Mouse (Mus musculus) intestine, embryonic 15.5 days (tissue): ENCODE measurements at regions not wholly inside any gene's neighbourhood (a gene's known extent, or its start where the extent isn't known, plus 50 kb on each side); places are given as distances from the start of the nearest gene placed in this dataset.

ENCODE experiments used
- ATAC-seq: fragments of 200-750 bp; cut with Nextera tagmentation; 2 replicates; pipeline ENCODE4 v1.8.0; 2017; ENCODE audit warnings: moderate TSS enrichment, moderate library complexity
- H3K27ac ChIP-seq: fragments of 300-500 bp; sonication (generic); 2 replicates; pipeline ENCODE4 v1.5.1; 2015; ENCODE audit warnings: mild to moderate bottlenecking, inconsistent platforms
- H3K27me3 ChIP-seq: fragments of 300-500 bp; sonication (generic); replicated peaks from 2 replicates; pipeline ENCODE4 v1.6.1; 2015; ENCODE audit warnings: inconsistent platforms
- H3K36me3 ChIP-seq: fragments of 300-500 bp; sonication (generic); 2 replicates; pipeline ENCODE4 v1.6.1; 2015; ENCODE audit warnings: inconsistent platforms
- H3K4me1 ChIP-seq: fragments of 300-500 bp; sonication (generic); replicated peaks from 2 replicates; pipeline ENCODE4 v1.6.1; 2015; ENCODE audit warnings: inconsistent platforms
- H3K4me2 ChIP-seq: fragments of 300-500 bp; sonication (generic); replicated peaks from 2 replicates; pipeline ENCODE4 v1.6.1; 2015; ENCODE audit warnings: mild to moderate bottlenecking, inconsistent platforms
- H3K4me3 ChIP-seq: fragments of 300-500 bp; sonication (generic); replicated peaks from 2 replicates; pipeline ENCODE4 v1.5.1; 2015; ENCODE audit warnings: inconsistent platforms
- H3K9ac ChIP-seq: fragments of 300-500 bp; sonication (generic); 2 replicates; pipeline ENCODE4 v1.6.1; 2015; ENCODE audit warnings: inconsistent platforms
- H3K9me3 ChIP-seq: fragments of 300-500 bp; sonication (generic); 2 replicates; pipeline ENCODE4 v1.6.1; 2016; ENCODE audit warnings: inconsistent platforms
- WGBS: fragments of 180-500 bp; shearing (Covaris S2); methylation state at CpG from one replicate; pipeline ENCODE4 v1.1.7; 2015; 5-methylcytosine and 5-hydroxymethylcytosine counted together

- H3K4me1 ChIP-seq: no peaks in the 10 kb centered on the region
- 70% methylated on average over 12 of the region's 12 CpGs for WGBS
- no peak for ATAC-seq
- H3K9ac ChIP-seq: no peak overlapping the region
- H3K9me3 ChIP-seq: no peaks in the 10 kb centered on the region
- no peak overlapping the region for H3K4me2 ChIP-seq
- H3K27ac ChIP-seq: no peak overlapping the region
- H3K27me3 ChIP-seq: no peaks in the 10 kb centered on the region
- no peak overlapping the region for H3K4me3 ChIP-seq
- H3K36me3 ChIP-seq: no peaks in the 10 kb centered on the region
These were observed 116.0 kb downstream of the Cavin4 start for GRCm38 (mm10) chr4:48779202-48779905.

GRCm38 (mm10) chr4:48779955-48780354 lies 116.6 kb downstream of the Cavin4 start:
- Histone ChIP-seq H3K36me3 (no peaks in the 10 kb centered on the region), H3K4me3 (no peak overlapping the region), H3K27me3 (no peaks in the 10 kb centered on the region), H3K9me3 (no peaks in the 10 kb centered on the region), H3K9ac (no peak overlapping the region), H3K4me2 (no peak overlapping the region), H3K4me1 (no peaks in the 10 kb centered on the region), H3K27ac (no peak overlapping the region)
- ATAC-seq: no peak
- WGBS: 84% methylated on average over 2 of the region's 2 CpGs

DNA sequence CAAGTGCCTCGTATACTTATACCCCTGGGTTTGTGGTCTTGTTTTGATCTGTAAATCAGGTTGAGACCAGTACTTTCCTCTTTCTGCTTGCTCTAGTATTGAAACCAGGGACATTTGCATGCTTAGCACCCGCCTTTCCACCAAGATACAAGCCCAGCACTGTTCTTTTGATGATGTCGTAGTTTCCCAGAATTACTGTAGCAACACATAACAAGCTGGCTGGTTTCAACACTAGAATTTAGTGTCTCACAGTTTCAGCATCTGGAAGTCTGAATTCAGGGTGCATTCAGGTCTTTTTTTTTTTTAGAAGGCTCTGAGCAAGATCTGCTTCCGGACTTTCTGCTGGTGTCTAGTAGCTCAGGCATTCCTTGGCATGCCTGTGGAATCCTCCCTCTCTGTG lies 117.8 kb downstream of the Cavin4 start:
- Histone ChIP-seq H3K27ac (no peak overlapping the region), H3K27me3 (no peaks in the 10 kb centered on the region), H3K4me1 (no peaks in the 10 kb centered on the region), H3K9me3 (no peaks in the 10 kb centered on the region), H3K4me3 (no peak overlapping the region), H3K36me3 (no peaks in the 10 kb centered on the region), H3K4me2 (no peak overlapping the region), H3K9ac (no peak overlapping the region)
- 71% methylated on average over 4 of the region's 4 CpGs for WGBS
- ATAC-seq: no peak

- Histone ChIP-seq H3K4me1 (no peaks in the 10 kb centered on the region), H3K9ac (no peak overlapping the region), H3K27me3 (no peaks in the 10 kb centered on the region), H3K9me3 (no peaks in the 10 kb centered on the region), H3K4me2 (no peak overlapping the region), H3K27ac (no peak overlapping the region), H3K36me3 (no peaks in the 10 kb centered on the region), H3K4me3 (no peak overlapping the region)
- ATAC-seq: no peak
- 74% methylated on average over 3 of the region's 3 CpGs for WGBS
These were observed 119.4 kb downstream of the Cavin4 start for GRCm38 (mm10) chr4:48782686-48783085.

DNA sequence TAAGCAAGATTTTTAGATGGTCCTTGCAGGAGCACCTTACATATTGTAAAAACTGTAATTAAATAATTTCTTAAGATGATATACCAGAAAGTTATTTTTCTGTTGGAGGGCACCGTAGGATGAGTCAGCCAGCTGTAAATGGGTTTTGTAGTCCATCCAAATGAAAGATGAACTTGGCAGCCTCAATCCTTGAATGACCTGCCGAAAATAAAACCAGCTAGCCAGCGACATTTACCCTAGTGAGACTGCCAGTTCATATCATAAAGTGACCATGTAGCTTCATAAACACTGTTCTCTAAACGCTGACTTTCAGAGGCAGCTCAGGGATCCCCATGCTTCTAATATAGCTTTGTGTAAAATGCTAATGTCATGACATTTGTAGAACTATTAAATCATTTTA lies 127.8 kb downstream of the Cavin4 start:
- Histone ChIP-seq H3K27me3 (no peaks in the 10 kb centered on the region), H3K4me3 (no peak overlapping the region), H3K9ac (no peak overlapping the region), H3K4me1 (no peaks in the 10 kb centered on the region), H3K36me3 (no peaks in the 10 kb centered on the region), H3K4me2 (no peak overlapping the region), H3K9me3 (no peaks in the 10 kb centered on the region), H3K27ac (no peak overlapping the region)
- WGBS: 85% methylated on average over 4 of the region's 4 CpGs
- ATAC-seq: no peak

DNA sequence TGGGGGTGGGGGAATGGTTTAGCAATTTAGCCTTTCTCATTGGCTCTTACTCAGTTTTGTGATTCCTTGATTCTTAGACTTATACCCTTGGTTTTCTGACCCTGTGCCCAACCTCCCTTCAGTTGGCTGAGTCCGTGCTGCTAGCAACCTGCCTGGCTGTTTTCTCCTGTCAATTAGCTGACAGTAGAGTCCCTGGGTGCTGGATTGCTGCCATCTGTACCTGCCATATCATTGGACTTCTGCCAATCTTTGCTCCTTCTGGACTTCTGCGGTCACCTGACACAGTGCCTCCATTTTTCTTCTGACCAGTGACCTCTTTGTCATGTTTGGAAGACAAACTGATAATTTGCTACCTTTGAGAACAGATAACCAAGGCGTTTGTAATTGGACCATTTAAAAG lies 140.5 kb downstream of the Cavin4 start:
- Histone ChIP-seq H3K27me3 (no peaks in the 10 kb centered on the region), H3K27ac (no peak overlapping the region), H3K36me3 (no peaks in the 10 kb centered on the region), H3K9ac (no peak overlapping the region), H3K4me2 (no peak overlapping the region), H3K4me1 (no peaks in the 10 kb centered on the region), H3K9me3 (no peaks in the 10 kb centered on the region), H3K4me3 (no peak overlapping the region)
- 58% methylated on average over 3 of the region's 3 CpGs for WGBS
- no peak for ATAC-seq

GRCm38 (mm10) chr4:48808571-48808970 lies 145.3 kb downstream of the Cavin4 start:
- 86% methylated on average over 4 of the region's 4 CpGs for WGBS
- Histone ChIP-seq H3K4me3 (no peak overlapping the region), H3K4me2 (no peak overlapping the region), H3K36me3 (no peaks in the 10 kb centered on the region), H3K9ac (no peak overlapping the region), H3K4me1 (no peaks in the 10 kb centered on the region), H3K27me3 (no peaks in the 10 kb centered on the region), H3K27ac (no peak overlapping the region), H3K9me3 (no peaks in the 10 kb centered on the region)
- no peak for ATAC-seq

DNA sequence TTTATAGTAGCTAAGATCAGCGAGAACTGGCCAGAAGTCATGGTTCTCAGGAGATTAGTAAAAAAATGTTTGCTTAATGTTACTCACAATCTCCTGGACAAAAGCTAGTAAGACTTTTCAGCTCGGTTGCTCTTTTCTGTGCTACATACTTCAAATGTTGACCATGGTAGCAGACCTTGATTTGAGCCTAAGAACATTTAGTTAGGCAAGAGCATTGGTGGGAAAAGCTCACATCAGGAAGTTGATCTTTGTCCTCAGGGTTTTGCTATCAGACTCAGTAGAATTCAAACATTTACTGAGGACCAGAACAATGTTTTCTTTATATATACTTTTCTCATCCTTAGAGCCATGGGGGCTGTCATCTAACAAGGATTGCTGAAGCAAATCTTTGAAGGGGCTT lies 170.4 kb downstream of the Cavin4 start:
- Histone ChIP-seq H3K9ac (no peak overlapping the region), H3K4me2 (no peak overlapping the region), H3K27ac (no peak overlapping the region), H3K9me3 (no peaks in the 10 kb centered on the region), H3K27me3 (no peaks in the 10 kb centered on the region), H3K4me3 (no peak overlapping the region), H3K4me1 (no peaks in the 10 kb centered on the region), H3K36me3 (no peaks in the 10 kb centered on the region)
- ATAC-seq: no peak
- WGBS: 44% methylated on average over 2 of the region's 2 CpGs

DNA sequence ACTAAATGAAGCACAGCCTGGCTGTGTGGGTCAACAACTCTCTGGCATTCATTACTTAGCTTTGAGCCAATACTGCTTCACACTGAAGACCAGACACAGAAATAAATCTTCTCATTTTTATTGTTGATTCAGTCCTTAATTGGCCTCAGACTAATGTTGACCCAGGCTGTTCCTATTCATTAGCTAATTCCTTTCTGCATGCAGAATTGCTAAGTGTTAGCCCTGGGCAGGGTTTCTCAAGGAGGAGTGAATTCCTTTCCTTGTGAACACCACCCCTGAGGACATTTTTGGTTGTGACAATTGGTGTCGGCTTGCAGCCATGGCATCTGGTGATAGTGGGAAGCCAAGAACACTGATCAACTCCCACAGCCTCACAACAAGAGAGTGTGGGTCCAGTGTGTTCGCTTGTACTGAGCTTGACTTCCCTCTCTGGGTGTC lies 179.5 kb downstream of the Cavin4 start:
- Histone ChIP-seq H3K4me1 (no peaks in the 10 kb centered on the region), H3K27ac (no peak overlapping the region), H3K9me3 (no peaks in the 10 kb centered on the region), H3K4me2 (no peak overlapping the region), H3K36me3 (no peaks in the 10 kb centered on the region), H3K9ac (no peak overlapping the region), H3K4me3 (no peak overlapping the region), H3K27me3 (no peaks in the 10 kb centered on the region)
- WGBS: 66% methylated on average over 2 of the region's 2 CpGs
- no peak for ATAC-seq

DNA sequence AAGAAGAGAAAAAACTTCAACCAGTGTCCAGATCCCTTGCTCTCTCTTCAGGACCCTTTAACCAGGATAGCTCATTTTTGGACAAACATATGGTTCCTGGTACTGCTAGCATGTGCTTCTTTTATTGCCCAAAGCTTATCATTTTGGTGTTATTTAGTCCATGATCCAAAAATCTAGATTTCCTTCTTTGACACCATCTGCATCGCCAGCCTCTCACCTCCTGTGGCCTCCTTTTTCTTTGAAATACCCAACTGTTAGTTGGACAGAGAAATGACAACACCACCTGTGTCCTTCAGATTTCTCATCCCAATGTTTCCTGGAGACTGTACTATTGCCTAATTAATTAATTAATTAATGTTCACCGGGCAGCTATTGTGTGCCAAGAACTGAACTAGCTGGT lies 188.0 kb upstream of the Plppr1 start:
- H3K4me1 ChIP-seq: no peaks in the 10 kb centered on the region
- no peak for ATAC-seq
- no peaks in the 10 kb centered on the region for H3K36me3 ChIP-seq
- no peak overlapping the region for H3K9ac ChIP-seq
- no peaks in the 10 kb centered on the region for H3K27me3 ChIP-seq
- H3K9me3 ChIP-seq: no peaks in the 10 kb centered on the region
- H3K27ac ChIP-seq: no peak overlapping the region
- no peak overlapping the region for H3K4me3 ChIP-seq
- no peak overlapping the region for H3K4me2 ChIP-seq
- WGBS: 86% methylated on average over 2 of the region's 2 CpGs

- Histone ChIP-seq H3K27ac (no peak overlapping the region), H3K4me2 (no peak overlapping the region), H3K4me1 (no peaks in the 10 kb centered on the region), H3K36me3 (no peaks in the 10 kb centered on the region), H3K4me3 (no peak overlapping the region), H3K9ac (no peak overlapping the region), H3K9me3 (no peaks in the 10 kb centered on the region), H3K27me3 (no peaks in the 10 kb centered on the region)
- WGBS: 69% methylated on average over 4 of the region's 4 CpGs
- ATAC-seq: no peak
These were observed 169.9 kb upstream of the Plppr1 start for GRCm38 (mm10) chr4:48889074-48889592.

- H3K9ac ChIP-seq: no peak overlapping the region
These were observed 154.5 kb upstream of the Plppr1 start for GRCm38 (mm10) chr4:48904551-48904950.

DNA sequence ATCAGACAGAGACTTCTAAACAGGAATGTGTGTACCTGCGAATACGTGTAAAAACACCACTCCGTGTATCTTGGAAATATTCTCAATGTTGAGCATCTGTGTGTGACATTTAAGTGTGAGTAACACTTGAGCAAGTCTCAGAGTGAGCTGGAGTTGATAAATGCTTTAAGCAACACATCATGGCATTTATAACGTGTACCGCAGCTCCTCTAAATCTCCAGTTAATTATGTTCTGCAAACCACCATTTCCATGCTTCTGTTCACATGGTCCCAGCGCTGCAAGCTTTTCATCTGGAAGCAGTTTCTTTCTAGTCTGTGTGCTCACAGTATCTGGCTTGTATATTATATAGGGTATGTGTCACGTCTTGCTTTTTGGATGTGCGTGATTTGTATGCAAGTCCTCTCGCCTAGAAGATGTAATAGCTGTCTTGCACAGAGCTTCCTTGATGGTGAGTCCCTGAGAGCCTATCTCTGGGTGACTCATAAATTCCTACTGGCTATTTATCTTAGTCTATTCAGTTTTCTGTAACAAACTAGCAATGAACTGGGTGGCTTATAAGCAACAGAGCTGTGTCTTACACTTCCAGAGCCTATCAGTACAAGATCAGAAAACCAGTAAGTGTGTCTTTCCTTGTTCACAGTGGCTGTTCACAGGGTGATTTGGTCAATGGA lies 153.7 kb upstream of the Plppr1 start:
- Histone ChIP-seq H3K9ac (no peak overlapping the region), H3K36me3 (no peaks in the 10 kb centered on the region), H3K4me3 (no peak overlapping the region), H3K4me2 (no peak overlapping the region), H3K27me3 (no peaks in the 10 kb centered on the region), H3K27ac (no peak overlapping the region), H3K4me1 (no peaks in the 10 kb centered on the region), H3K9me3 (no peaks in the 10 kb centered on the region)
- 68% methylated on average over 9 of the region's 9 CpGs for WGBS
- no peak for ATAC-seq

More at GRCm38 (mm10) chr4:48904551-48904950, 154.5 kb upstream of the Plppr1 start:
- H3K27ac ChIP-seq: no peak overlapping the region
- no peaks in the 10 kb centered on the region for H3K27me3 ChIP-seq
- 76% methylated on average over 1 of the region's 1 CpGs for WGBS
- ATAC-seq: no peak
- no peak overlapping the region for H3K4me2 ChIP-seq
- H3K4me3 ChIP-seq: no peak overlapping the region
- H3K9me3 ChIP-seq: no peaks in the 10 kb centered on the region
- H3K36me3 ChIP-seq: no peaks in the 10 kb centered on the region
- no peaks in the 10 kb centered on the region for H3K4me1 ChIP-seq
